Mouse (Mus musculus) lung, adult 2 months (tissue): ENCODE results near the gene Gnai2. TPM values are rescaled to one million over a fixed set of nuclear protein-coding genes. Genes with fewer than 3 reads are reported as not detected.

Experiments
- DNase-seq: peaks from one replicate; pipeline ENCODE4 v3.0.0; 2022
- H3K4me1 ChIP-seq: fragments of 200-500 bp; 2 replicates; pipeline ENCODE4 v1.6.1; 2011; ENCODE audit warnings: low read length; ENCODE audit not compliant: control insufficient read depth, insufficient read depth
- H3K4me3 ChIP-seq: fragments of 200-500 bp; replicated peaks from 2 replicates; pipeline ENCODE3; 2011; ENCODE audit warnings: low read depth, mild to moderate bottlenecking, control low read depth, low read length; ENCODE audit errors: extremely low read depth
- CTCF ChIP-seq: fragments of 200-500 bp; IDR thresholded peaks from 2 replicates; pipeline ENCODE4 v1.5.1; 2011; ENCODE audit warnings: mild to moderate bottlenecking, low read length, control low read depth; ENCODE audit not compliant: insufficient read depth
- POLR2A ChIP-seq: fragments of 200-500 bp; IDR thresholded peaks from 2 replicates; pipeline ENCODE4 v1.6.1; 2011; ENCODE audit warnings: low read depth, mild to moderate bottlenecking, control low read depth, low read length, borderline replicate concordance; ENCODE audit errors: extremely low read depth
- WGBS: fragments of 180-500 bp; shearing (Covaris S2); methylation state at CpG from one replicate; pipeline ENCODE4 v1.1.7; 2018; 5-methylcytosine and 5-hydroxymethylcytosine counted together
- polyA plus RNA-seq: library from polyadenylated mRNA; depleted of rRNA; stranded (reverse); fragments of >200 nt; gene quantifications from 2 replicates; pipeline ENCODE4 v1.2.3, GENCODE M21; 2012

Gene Gnai2
- polyA plus RNA-seq, 1 experiment = 991 TPM

GRCm38 (mm10) chr9:107662342-107662741, 27.2 kb upstream of the Gnai2 start:
- Histone ChIP-seq H3K4me3 (no peak overlapping the region), H3K4me1 (peaks cover 3% of the 10 kb centered on the region; the same call in 1 of the 2 replicates)
- WGBS = 82% methylated on average over 8 of the region's 8 CpGs
- DNase-seq = no peak
- no peak for TF ChIP-seq CTCF
- TF ChIP-seq POLR2A = no peak

GRCm38 (mm10) chr9:107660777-107661176, 25.6 kb upstream of the Gnai2 start:
- no peak for TF ChIP-seq CTCF
- no peak for TF ChIP-seq POLR2A
- no peak overlapping the region for H3K4me3 ChIP-seq
- WGBS = 76% methylated on average over 3 of the region's 3 CpGs
- no peaks in the 10 kb centered on the region for H3K4me1 ChIP-seq
- DNase-seq = no peak

DNA sequence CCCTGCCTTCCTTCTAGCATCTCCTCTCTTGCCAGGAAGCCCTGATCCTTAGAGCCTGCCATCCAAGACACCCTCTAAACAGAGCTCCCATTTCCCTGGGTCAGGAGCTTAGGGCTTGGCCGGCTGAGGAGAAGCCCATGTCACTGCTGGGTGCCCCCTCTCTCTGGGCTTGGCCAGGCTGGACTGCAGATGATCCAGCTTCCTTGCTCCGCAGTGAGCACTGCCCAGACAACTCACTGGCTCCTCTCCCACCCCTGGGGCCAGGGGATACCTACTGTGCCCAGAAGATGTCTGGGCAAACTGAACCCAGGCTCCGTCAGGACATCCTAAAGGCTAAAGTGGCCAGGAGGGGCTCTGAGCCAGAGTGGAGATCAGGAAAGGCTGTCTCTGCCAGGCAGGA, 24.8 kb upstream of the Gnai2 start:
- no peak overlapping the region for H3K4me3 ChIP-seq
- TF ChIP-seq POLR2A (no peak), CTCF (no peak)
- DNase-seq = no peak
- WGBS = 84% methylated on average over 3 of the region's 3 CpGs
- no peaks in the 10 kb centered on the region for H3K4me1 ChIP-seq

GRCm38 (mm10) chr9:107659551-107659950, 24.4 kb upstream of the Gnai2 start:
- Histone ChIP-seq H3K4me3 (no peak overlapping the region), H3K4me1 (no peaks in the 10 kb centered on the region)
- no peak for DNase-seq
- no peak for TF ChIP-seq CTCF
- no peak for TF ChIP-seq POLR2A
- WGBS = 79% methylated on average over 10 of the region's 10 CpGs

GRCm38 (mm10) chr9:107658096-107658495, 22.9 kb upstream of the Gnai2 start:
- no peak for TF ChIP-seq CTCF
- TF ChIP-seq POLR2A = no peak
- no peaks in the 10 kb centered on the region for H3K4me1 ChIP-seq
- 93% methylated on average over 6 of the region's 6 CpGs for WGBS
- H3K4me3 ChIP-seq = no peak overlapping the region
- DNase-seq = no peak

- TF ChIP-seq POLR2A (no peak), CTCF (no peak)
- no peak overlapping the region for H3K4me3 ChIP-seq
- WGBS = 91% methylated on average over 5 of the region's 5 CpGs
- H3K4me1 ChIP-seq = no peaks in the 10 kb centered on the region
- DNase-seq = no peak
Observed at GRCm38 (mm10) chr9:107657144-107657543, 22.0 kb upstream of the Gnai2 start.

- H3K4me3 ChIP-seq = no peak overlapping the region
- TF ChIP-seq POLR2A = no peak
- TF ChIP-seq CTCF = no peak
- 87% methylated on average over 4 of the region's 4 CpGs for WGBS
- DNase-seq = no peak
- H3K4me1 ChIP-seq = no peaks in the 10 kb centered on the region
Observed at GRCm38 (mm10) chr9:107654585-107654984, 19.4 kb upstream of the Gnai2 start.

DNA sequence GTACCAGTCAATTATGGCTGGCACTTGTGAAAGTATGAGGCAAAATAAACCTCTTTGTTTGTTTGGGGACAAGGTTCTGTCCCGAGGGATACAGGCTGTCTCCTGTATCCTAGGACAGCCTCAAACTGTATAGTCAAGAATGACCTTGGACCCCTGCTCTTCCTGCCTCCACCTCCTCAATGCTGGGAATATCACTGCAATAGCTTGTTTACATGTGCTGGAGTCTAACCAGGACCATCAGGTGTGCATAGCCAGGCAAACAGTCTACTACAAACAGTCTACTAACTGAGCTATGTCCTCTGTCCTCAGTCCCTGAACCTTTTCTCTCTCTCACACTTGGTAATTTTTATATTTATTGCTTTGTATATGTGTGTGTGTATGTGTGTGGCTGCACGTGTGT, 18.3 kb upstream of the Gnai2 start:
- no peak for TF ChIP-seq POLR2A
- no peak for TF ChIP-seq CTCF
- no peak overlapping the region for H3K4me3 ChIP-seq
- DNase-seq = no peak
- H3K4me1 ChIP-seq = no peaks in the 10 kb centered on the region
- 58% methylated on average over 2 of the region's 2 CpGs for WGBS

DNA sequence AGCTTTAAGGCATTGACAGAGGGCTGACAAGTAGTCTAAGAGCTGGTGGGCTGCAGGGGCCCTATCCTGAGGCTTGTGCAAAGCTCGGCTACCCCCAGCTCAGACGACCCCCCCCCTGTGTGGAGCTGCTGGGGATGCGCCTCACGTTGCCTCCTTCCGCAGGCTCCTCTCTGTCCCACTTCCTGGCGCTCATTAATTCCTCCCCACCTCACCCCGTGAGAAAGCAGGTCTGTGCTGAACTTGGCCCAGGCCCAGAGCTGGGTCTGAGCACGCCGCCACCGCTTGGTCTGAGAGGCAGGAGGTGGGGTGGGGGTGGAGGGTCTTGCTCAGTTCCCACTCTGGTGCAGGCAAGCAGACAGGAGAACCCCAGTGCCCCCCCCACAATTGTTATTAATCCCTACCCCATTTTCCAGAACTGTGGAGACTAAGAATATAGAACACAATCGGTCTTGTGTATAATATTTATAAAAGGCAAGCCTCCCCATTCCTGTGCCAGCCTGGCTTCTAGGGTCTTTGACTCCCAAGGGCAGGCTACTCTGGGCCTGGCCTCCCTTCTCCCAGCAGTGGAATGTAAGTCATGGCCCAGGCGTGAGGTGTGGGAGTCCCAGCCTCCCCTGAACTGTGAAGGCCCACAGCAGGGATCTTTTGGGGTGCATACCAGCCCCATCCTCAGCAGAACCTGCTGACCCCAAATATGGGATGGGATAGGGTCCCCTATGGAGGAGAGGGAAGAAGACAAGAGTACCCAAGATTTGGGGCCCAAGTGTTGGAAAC, 15.7 kb upstream of the Gnai2 start:
- H3K4me1 ChIP-seq = no peaks in the 10 kb centered on the region
- no peak for DNase-seq
- H3K4me3 ChIP-seq = no peak overlapping the region
- WGBS = 52% methylated on average over 12 of the region's 12 CpGs
- TF ChIP-seq POLR2A (no peak), CTCF (no peak)

DNA sequence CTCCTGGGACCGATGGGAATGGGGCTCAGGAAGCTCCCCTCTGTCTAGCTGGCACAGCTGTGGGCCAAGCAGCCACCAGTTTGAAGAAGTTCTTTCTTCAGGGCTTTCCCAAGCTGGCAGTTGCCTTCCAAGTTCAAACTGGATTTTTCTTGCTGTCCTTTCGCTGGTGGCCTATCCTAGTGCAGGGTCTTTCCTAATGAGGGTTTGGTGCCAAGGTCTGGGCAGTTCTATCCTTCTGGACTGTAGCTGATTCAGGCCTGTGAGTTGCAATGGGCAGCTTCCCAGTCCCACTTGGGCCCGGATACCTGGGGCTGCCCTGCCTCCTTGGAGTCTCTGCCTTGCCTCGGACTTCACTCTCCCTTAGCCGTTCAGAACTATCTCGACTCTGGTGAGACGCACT, 15.1 kb upstream of the Gnai2 start:
- Histone ChIP-seq H3K4me3 (no peak overlapping the region), H3K4me1 (peaks cover 3% of the 10 kb centered on the region; the same call in 1 of the 2 replicates)
- TF ChIP-seq POLR2A (no peak), CTCF (no peak)
- no peak for DNase-seq
- WGBS = 71% methylated on average over 7 of the region's 7 CpGs
